Mouse (Mus musculus) embryonic fibroblast, embryonic 13.5 days (primary cell): ENCODE results near the gene Rpl6.

Source experiments
- CTCF ChIP-seq: IDR thresholded peaks from 2 replicates; pipeline ENCODE4 v1.5.1; 2011; ENCODE audit warnings: mild to moderate bottlenecking, control low read depth, low read length, moderate library complexity, borderline replicate concordance; ENCODE audit not compliant: insufficient read depth
- POLR2A ChIP-seq: IDR thresholded peaks from 2 replicates; pipeline ENCODE4 v1.6.1; 2011; ENCODE audit warnings: low read depth, mild to moderate bottlenecking, control low read depth, low read length, moderate library complexity

GRCm38 (mm10) chr5:121232789-121233188 is 28.5 kb downstream of the Rpl6 start:
- no peak for TF ChIP-seq CTCF
- TF ChIP-seq POLR2A: no peak
